Mouse (Mus musculus) frontal cortex, postnatal 36 days (tissue): ENCODE measurements around the gene Rraga.
"Not testable (repeated sequence)": the region's sequence is repeated elsewhere in the genome, so short reads cannot be mapped to it uniquely, and the experiment has no call there.

Experiments
- DNase-seq, 2 experiments: peaks; one replicate each; pipeline ENCODE4 v3.0.0; 2022; ENCODE audit warnings: low spot score in 2 of 2

Rraga gene

DNA sequence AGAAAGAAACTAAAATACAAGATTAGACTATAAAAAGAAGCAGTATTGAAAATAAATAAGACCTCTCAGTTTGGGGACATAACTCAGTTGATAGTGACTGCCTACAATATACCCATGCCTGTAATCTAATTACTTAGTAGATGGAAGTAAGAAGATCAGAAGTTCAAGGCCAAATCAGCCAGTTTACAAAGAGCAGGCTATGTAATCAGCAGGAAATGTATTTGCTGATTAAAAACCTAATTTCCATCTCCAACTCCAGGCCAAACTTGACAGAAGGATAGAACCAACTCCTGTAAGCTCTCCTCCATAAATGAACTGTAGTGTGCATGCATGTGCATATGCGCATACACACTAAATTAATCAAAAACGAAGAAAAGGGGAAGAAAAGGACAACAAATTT lies 15.8 kb downstream of the Rraga start:
- DNase-seq, result no peak

DNA sequence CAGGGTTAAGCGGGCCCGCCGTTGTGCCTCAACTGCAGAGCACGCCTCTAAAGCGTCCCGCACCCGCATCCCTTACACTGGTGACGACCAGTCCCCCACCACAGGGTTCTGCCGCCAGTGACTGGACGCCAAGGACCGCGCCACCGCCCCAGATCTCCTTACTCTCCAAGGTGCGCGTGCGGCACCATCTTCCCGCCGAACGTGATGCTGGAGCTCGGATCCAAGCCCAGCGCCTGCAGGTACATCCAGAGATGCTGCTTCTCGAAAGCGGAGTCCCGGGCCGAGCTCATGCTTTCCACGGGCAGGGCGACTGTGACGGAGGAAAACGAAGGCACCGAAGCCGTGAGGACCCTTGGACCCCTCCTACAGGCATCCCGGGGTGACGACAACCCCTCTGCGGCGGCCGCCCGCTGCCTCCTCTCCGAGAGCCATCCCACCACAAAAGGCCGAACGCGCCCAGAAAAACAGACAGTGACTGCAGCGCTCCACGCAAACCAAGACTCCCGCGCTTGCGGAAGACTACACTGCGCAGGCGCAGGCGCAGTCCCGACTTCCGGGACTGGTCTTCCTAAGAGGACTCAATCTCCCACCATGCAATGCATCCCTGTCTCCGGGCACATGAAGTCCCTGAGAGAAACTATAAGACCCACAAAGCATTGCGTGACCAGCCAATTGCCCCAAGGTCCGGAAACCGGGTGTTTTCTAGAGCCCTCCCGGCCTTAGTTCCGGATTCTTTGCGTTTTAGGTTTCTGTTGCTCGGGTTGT lies 36.2 kb downstream of the Rraga start, which contains the start of gene Haus6:
Gene Haus6 (minus strand): TSS at position 532 of the 765 bp plus-strand sequence.
- DNase-seq, result peak; percentile 92 to 95

DNA sequence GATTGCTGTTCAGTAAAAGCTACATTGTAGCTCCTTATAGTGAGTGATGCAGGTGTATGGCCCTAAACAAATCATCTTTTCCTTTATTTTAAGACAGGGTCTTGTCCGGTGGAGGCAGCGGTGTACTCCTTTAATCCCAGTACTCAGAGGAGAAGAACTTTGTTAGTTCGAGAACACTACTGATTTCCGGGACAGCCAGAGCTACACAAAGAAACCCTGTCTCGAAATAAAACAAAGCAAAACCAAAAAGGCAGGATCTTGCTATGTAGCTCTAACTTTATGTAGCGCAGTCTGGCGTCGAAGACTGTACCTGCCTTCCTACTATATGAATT lies 36.8 kb downstream of the Rraga start:
- no peak for DNase-seq

DNA sequence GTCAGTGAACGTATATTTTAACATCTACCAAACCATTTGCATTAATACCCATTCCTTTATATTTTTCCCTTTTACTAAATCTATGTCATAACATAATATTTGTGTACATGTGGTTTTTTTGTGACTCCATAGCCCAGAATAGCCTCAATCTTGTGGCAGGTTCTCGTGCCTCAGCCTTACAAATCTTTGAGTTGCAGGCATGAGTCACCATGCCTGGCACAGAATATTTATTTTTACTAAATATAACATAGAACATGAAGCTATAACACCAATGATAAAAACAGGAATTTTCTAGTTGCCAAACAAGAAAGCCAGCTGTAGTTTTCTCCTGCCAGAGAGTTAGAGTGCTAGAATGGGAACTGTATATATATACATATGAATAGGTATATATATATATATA lies 45.0 kb downstream of the Rraga start:
- peak; percentile 3 to 45 for DNase-seq

DNA sequence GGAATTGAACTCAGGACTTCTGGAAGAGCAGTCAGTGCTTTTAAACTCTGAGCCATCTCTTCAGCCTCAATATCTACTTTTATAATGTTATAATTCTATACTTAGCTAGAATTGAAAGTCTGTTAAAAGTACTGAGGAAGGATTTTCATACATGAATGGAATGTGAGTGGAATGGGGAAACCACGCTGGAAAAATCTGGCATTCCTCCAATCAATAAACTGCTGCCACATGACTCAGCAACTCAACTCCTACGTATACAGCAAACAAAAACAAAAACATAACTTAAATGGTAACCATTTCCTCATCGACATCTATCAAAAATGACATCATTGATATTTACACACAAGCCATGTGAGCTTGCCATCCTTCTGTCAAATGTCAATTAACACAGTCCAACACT lies 46.6 kb downstream of the Rraga start:
- no peak for DNase-seq

DNA sequence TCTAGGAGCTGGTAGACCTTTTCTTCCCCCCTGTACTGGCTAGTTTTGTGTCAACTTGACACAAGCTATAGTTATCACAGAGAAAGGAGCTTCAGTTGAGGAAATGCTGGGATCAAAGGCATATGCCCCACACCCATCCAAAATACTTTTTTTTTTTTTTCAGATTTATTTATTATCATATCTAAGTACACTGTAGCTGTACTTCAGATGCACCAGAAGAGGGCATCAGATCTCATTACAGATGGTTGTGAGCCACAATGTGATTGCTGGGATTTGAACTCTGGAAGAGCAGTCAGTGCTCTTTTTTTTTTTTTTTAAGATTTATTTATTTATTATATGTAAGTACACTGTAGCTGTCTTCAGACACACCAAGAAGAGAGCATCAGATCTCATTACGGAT lies 47.1 kb downstream of the Rraga start:
- not testable (repeated sequence) for DNase-seq

DNA sequence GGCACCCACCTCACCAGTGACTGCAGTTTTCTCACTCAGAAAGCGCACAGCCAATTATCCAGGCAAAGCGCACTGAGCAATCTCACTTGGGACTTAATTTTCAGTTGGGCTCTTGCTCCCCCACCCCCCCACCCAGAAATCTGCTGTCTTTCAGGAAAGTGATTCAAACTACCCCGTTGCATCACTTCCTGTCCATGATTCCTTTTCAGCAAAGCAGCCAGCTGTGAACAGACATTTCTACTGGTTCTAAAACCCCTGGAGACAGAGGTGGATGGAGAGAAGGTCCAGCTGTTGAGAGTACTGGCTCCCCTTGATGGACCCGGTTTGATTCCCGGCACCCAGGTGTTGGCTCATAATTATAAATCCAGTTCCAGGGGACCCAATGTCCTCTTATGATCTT lies 50.0 kb downstream of the Rraga start:
- DNase-seq, result no peak

DNA sequence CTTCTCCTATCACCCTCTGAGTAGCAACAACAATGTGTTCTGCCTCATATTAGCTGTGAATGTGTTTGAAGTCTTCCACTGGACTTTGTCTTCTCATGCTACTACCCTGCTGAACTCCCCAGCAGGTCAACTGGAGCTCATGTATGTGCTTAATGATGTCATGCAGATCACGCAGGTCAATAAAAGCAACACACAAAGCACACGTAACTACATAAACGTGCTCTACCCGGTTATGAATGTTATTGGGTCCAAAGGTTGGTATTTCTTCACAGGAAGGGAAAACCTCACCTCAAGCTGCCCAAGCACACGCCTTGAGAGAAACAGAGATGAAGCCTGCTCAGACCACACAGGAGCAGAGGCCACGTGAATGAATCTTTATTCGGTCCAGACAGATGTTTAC lies 51.0 kb downstream of the Rraga start:
- not testable (repeated sequence) for DNase-seq
